Mouse (Mus musculus) Muller cell, postnatal 12 days (primary cell): ENCODE results near the gene Gdpd5.
"Not testable (repeated sequence)": the region's sequence is repeated elsewhere in the genome, so short reads cannot be mapped to it uniquely, and the experiment has no call there.

Experiments used
- DNase-seq: peaks from one replicate; pipeline ENCODE4 v3.0.0-alpha.2; 2015; ENCODE audit errors: inconsistent ontology term

Gene Gdpd5

DNA sequence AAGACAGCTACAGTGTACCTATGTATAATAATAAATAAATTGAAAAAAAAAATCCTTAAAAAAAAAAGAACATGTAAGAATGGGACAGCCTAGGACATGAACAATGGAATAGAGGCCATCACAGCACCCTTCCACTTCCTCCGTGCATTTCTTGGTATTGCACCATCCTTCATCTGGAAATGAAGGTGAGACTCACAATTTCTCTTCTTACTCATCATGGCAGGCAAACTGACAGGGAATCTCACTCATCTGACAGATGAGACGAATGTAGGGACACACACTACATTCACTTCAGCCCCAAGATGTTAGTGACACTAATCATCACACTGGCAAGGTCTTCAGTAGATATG, 94.3 kb downstream of the Gdpd5 start:
- no peak for DNase-seq

DNA sequence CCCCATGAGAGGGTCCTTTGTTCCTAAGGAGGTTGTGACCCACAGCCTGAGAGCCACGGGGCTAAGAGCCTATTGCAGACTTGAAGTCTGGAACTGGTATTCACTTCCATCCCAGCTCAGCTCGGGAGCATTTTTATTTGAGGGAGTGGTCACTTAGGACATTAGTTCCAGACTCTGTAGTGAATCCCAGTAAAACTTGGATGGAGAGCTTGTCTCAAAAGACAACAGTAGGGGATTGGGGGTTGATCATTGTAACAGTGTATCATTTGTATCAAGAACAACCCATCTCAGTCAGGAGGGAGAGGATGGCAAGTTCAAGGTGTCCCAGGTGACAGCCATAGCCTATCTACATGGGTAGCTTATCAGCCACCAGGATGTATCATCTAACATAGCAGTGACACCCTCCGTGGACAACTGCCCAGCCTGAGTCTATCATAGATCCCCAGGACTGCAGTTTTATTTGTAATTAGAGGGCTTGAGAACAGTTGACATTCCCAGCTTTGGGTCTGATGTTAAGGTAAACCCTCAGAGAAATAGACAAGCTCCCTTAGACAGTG, 95.4 kb downstream of the Gdpd5 start:
- DNase-seq, result no peak

DNA sequence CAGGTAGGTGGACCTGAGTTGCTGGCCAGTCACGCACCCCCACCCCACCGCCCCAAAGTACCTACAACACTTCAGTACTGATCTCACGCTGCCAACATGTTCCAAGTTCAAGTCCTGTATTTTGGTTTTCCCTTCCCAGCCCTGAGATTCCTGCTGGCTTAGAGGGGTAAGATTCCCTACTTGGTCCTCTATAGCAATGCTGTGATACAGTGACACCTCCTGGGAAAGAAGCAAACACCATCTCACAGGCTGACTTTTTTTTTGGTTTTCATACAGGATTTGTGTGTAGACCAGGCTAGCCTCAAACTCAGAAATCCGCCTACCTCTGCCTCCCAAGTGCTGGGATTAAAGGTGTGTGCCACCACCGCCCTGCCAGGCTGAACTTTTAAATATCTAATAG, 96.0 kb downstream of the Gdpd5 start:
- DNase-seq, result no peak

DNA sequence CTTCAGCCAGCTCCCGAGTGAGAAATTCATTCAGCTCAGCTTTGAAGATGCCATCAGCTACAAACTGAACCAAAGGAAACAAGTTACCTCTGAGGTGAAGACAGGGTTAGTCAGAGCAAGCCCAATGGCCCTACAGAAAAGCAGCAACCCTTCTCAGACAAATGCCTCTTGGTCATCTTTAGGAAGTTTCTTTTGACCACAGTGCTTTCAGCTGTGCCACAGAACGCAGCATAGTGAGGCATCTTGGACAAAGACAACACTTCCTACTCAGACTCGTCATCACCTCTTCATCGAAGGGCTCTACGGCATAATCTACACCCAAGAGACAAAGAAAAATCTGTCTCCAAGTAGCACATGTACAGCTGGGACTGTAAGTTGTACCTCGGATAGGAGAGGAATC, 101.4 kb downstream of the Gdpd5 start:
- peak; percentile 34 for DNase-seq

DNA sequence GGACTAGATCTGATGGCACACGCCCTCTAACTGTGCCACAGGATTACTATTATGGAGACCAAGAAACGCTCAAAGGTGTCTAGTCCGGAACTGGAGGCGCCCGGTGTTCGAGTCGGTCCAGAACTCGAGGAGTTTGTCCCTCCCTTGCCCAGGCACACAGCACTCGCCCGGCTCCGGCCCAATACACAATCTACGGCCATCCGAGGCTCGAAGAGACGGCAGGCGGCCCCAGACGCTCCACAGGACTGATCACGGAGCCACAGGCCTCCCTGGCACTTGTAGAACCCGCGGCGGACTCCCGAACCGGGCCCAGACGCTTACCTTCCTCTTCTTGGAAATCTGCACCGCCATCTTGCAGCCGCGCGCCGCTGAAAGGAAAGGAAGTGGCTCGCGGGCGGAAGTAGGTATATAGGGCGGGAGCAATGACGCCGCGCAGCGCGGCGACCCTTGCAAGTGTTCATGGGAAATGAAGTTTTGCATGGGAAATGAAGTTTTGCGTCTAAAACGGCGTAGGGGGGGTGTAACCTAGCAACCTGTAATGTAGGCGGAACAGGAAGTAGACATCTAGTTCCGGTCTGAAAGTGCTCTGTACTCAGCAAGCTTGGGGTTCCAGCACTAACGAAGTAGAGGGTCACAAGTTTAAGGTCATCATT, 102.2 kb downstream of the Gdpd5 start, which contains the start of gene Rps3:
Rps3 (minus strand) TSS at position 468 of the 653 bp plus-strand sequence.
- DNase-seq, result peak; percentile 93

DNA sequence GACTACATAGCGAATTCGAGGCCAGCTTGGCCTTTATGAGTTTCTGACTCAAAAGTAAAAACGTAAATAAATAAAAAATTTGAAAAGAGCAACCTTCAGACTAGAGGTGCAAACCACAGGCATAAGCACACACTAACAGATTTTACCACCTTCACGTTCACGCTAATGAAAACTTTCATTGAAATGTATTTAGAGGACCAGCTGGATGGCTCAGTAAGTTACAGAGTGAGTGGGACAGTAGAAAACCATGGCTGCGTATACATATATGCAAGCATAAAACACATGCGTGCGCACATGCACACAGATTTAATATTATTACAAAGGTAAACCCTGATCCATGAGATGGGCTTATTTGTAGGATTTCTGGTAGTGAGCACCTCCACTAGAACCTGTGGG, 102.7 kb downstream of the Gdpd5 start:
- no peak for DNase-seq

DNA sequence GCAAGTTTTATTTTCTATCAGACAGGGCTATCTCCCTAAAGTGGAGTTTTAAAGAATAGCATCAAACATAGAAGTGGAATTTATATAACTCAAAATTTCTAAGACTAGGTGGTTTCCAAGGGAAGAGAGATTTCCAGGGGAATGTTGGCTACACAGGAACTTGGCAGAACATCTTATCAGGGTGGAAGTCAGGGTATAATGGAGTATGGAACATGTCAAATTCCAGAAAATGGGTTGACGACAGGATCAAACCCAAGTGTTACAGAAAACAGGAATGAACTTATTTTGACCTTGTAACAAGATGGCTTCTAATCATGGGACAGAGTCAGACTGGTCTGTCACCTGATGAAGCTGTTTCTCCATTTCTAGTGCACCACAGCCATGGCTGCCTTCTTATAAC, 103.5 kb downstream of the Gdpd5 start:
- DNase-seq, result no peak

DNA sequence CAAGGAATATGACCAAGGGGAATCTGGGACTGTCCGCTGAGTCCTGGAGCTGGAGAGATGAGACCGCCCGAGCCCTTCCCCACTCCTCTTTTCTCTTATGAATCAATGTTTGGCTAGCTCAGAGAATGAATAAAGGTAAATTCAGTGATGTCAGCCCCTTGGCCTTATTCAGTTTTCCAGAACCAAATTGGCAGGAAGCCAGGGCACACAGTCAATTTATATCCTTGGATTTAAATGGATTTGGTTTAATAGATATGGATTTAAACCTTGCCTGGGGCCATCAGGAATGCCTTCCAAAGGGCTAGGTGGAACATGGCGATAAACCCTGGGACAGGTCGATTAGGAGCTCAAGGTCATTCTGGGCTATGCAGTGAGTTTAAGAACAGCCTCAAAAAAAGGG, 108.5 kb downstream of the Gdpd5 start:
- DNase-seq, result no peak

DNA sequence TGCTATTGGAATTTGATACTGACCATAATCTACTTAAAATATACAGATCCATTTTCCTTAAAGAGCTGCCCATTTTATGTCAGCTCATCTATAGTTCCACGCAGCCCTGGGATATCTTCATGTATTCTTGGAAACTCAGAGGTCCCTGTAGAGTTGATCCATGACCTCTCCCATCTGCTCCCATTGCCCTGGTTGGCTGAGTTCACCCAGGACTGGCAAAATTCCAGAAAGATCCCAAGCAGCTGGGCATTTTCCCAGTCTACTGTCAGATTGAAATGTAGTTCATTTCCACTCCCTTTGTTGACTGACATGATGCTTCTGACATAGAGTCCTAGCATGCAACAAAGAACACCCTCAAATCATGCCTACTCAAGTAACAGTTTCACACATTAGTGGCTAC, 117.9 kb downstream of the Gdpd5 start:
- DNase-seq, result no peak

DNA sequence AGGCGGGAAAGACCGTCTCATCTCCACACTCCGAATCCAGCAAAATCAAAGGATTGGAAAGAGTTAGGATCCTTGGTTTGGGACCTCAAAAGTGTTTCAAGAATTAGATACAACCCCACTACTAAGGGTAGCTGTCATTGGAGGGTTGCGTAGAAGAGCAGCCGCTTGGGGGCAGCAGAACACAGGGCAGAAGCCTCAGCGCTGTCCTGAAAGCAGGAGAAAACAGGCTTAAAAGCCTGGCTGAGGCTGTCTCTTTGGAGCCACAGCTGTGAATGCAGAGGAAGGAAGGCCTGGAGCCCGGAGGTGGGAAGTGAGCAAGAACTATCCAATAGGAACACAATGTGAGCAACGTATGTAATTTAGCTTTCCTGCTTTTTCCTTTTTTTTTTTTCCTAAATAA, 119.0 kb downstream of the Gdpd5 start:
- peak; percentile 51 for DNase-seq

DNA sequence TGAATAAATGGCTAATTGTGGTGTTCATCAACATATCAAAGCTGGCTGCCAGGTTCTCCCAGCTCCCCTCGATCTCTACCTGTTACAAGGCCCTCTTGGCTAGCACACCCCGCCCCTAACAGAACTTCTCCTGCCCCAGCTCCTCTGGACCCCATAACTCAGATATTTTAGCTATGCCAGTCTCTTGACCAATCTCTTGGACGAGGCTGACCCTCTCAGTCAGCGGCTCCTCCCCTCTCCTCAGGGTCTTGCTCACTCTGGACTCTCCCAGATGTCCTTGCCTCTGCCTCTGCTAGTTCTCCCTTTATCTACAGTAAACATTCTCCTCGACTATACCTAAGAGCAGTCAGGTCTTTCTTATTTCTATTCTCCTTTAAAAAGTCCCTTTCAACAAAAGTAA, 119.4 kb downstream of the Gdpd5 start:
- DNase-seq, result no peak

DNA sequence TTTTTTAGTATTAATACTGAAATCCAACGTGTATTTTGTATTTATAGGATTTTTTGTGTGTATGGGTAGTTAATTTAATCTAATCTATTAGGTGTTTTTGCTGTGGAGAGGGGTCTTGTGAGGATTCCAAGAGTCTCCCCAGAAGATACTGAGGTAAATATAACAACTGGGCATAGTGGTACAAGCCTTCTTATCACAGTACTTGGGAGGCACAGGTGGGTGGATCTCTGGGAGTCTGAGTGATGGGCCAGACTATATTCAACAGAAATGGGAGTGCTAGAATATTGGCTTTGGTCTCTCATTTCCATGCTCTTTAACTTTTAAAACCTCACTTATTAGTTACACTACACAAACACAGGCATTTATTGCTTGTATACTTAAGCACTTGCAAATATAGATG, 119.9 kb downstream of the Gdpd5 start:
- DNase-seq, result no peak

DNA sequence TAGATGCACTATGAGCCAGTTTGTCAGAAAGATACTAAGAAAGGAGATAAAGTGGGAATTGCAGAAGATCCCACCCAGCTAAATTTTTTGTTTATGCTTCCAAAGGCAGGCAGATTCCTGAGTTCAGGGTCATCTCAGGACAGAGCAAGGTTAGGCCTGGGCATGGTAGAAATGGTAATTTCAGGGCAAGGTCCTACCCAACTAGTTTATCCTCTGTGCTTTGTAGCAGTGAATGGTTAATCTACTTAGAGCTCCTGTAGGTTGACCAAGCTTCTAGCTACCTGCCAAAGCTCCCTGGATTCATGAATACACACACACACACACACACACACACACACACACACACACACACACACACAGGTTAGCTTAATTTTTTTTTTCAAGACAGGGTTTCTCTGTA, 123.3 kb downstream of the Gdpd5 start:
- no peak for DNase-seq

DNA sequence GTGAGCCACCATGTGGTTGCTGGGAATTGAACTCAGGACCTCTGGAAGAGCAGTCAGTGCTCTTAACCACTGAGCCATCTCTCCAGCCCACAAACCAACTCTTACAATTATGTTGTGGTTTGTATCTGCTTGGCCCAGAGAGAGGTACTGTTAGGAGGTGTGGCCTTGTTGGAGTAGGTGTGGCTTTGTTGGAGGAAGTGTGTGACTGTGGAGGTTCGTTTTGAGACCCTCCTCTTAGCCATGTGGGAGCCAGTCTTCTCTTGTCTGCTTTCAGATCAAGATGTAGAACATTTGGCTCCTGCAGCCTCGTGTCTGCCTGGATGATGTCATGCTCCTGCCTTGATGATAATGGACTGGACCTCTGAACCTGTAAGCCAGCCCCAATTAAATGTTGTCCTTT, 127.0 kb downstream of the Gdpd5 start:
- not testable (repeated sequence) for DNase-seq

DNA sequence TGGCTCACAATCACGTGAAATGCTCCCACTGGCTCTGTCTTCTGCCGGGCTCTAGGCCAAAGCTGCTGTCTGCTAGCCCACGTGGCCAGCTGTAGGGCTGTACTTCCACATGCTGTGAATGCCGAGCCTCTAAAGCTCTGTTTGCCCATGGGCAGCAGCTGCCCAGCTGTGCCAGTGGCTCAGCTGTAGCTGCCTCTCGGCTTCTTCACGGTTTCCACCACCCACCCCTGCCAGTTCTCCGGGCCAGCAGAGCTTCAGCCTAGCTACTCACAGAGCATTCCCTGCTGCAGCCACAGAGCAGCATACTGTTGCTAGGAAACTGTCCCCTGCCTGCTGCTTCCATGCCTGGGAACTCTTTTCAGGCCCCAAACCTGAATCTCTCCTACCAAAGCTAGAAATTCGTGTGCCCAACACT, 128.9 kb downstream of the Gdpd5 start:
- peak; percentile 44 for DNase-seq
